Mouse (Mus musculus): ENCODE data around the gene Ralgps2. TPM values are rescaled to one million over a fixed set of nuclear protein-coding genes. Genes with fewer than 3 reads are reported as not detected.

The Ralgps2 gene
- polyA plus RNA-seq, 1 experiment: 7.8 TPM

DNA sequence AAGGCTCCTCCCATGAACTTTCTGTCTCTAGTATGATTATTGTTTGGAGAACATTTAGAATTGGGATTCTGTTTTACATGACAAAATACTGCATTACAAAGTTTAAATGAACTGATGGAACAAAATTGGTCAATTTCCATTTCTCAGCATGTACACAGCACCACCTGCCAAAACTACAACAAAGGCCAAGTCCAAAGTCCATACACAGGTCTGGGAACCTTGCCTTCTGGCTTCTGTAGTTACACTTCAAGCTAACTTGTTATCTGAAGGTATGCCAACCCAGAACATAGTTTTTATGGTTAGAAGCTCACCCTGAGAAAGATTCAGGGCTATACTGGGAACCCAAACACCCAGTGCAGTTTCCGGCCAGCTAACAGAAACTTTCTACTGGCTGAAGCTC, 120.2 kb downstream of the Ralgps2 start:
- H3K4me3 ChIP-seq: no peak overlapping the region
- peaks cover 4% of the 10 kb centered on the region for H3K36me3 ChIP-seq (ENCODE audit: control insufficient read depth, insufficient read depth)
- no peaks in the 10 kb centered on the region for H3K27me3 ChIP-seq (ENCODE audit: control insufficient read depth, insufficient read depth, insufficient read length)
- TF ChIP-seq MYOG (IDR thresholded peaks at IDR 0.05; ENCODE audit: control insufficient read depth in 1 of 3, insufficient read depth in 1 of 3, insufficient read length in 2 of 3, low read depth in 2 of 3) (no peak), POLR2A (IDR thresholded peaks at IDR 0.05; ENCODE audit: insufficient read length, low read depth) (no peak), MYOD1 (IDR thresholded peaks at IDR 0.05; ENCODE audit: control insufficient read depth in 1 of 3, insufficient read length in 2 of 3, low read depth in 2 of 3) (no peak), SRF (IDR thresholded peaks at IDR 0.05; ENCODE audit: control insufficient read depth, insufficient read length, low read depth) (no peak), E2F4 (IDR thresholded peaks at IDR 0.05; ENCODE audit: insufficient read depth) (no peak), USF1 (IDR thresholded peaks at IDR 0.05; ENCODE audit: low read depth) (no peak), MAX (IDR thresholded peaks at IDR 0.05; ENCODE audit: low read depth) (no peak), POLR2AphosphoS2 (IDR thresholded peaks at IDR 0.05; ENCODE audit: insufficient read length, low read depth) (no peak), CEBPB (IDR thresholded peaks at IDR 0.05; ENCODE audit: insufficient read depth, poor library complexity, severe bottlenecking) (no peak), TCF12 (IDR thresholded peaks at IDR 0.05; ENCODE audit: insufficient read depth, poor library complexity, severe bottlenecking) (no peak), REST (IDR thresholded peaks at IDR 0.05; ENCODE audit: insufficient read depth, insufficient read length) (no peak), TCF3 (IDR thresholded peaks at IDR 0.05; ENCODE audit: insufficient read length, low read depth) (no peak)
- no peak overlapping the region for H3ac ChIP-seq (ENCODE audit: control insufficient read depth, insufficient read length)
- H3K4me2 ChIP-seq (ENCODE audit: low read depth): no peak overlapping the region
- H3K79me2 ChIP-seq (ENCODE audit: control insufficient read depth, insufficient read depth): no peaks in the 10 kb centered on the region

DNA sequence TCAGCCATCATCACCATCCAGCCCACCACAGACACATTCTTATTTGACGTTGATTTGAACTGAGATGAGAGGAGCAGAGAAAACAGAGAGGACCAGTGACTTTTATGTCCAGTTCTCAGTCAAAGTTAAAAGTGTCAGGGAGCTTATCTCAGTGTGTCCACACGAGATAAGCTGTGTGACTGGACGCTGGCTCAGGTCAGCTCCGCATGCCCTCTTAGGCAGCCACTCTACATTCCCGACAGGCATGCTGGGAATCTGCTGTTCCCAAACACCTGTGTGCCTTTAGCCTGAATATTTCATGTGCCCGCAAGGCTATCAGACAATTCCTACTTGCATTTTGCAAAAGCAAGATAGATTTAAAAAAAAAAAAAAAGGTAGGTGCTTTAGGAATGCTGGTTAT, 125.9 kb downstream of the Ralgps2 start:
- H3K36me3 ChIP-seq (ENCODE audit: control insufficient read depth, insufficient read depth): peaks cover 4% of the 10 kb centered on the region
- H3K79me2 ChIP-seq (ENCODE audit: control insufficient read depth, insufficient read depth): no peaks in the 10 kb centered on the region
- no peak for TF ChIP-seq SRF (IDR thresholded peaks at IDR 0.05; ENCODE audit: control insufficient read depth, insufficient read length, low read depth)
- TF ChIP-seq POLR2AphosphoS2 (IDR thresholded peaks at IDR 0.05; ENCODE audit: insufficient read length, low read depth): no peak
- no peak for TF ChIP-seq POLR2A (IDR thresholded peaks at IDR 0.05; ENCODE audit: insufficient read length, low read depth)
- no peak for TF ChIP-seq CEBPB (IDR thresholded peaks at IDR 0.05; ENCODE audit: insufficient read depth, poor library complexity, severe bottlenecking)
- TF ChIP-seq MYOG (IDR thresholded peaks at IDR 0.05; ENCODE audit: control insufficient read depth in 1 of 3, insufficient read depth in 1 of 3, insufficient read length in 2 of 3, low read depth in 2 of 3): no peak
- no peak for TF ChIP-seq TCF3 (IDR thresholded peaks at IDR 0.05; ENCODE audit: insufficient read length, low read depth)
- TF ChIP-seq TCF12 (IDR thresholded peaks at IDR 0.05; ENCODE audit: insufficient read depth, poor library complexity, severe bottlenecking): no peak
- no peak for TF ChIP-seq USF1 (IDR thresholded peaks at IDR 0.05; ENCODE audit: low read depth)
- no peak for TF ChIP-seq E2F4 (IDR thresholded peaks at IDR 0.05; ENCODE audit: insufficient read depth)
- no peak for TF ChIP-seq REST (IDR thresholded peaks at IDR 0.05; ENCODE audit: insufficient read depth, insufficient read length)
- no peak for TF ChIP-seq MAX (IDR thresholded peaks at IDR 0.05; ENCODE audit: low read depth)
- TF ChIP-seq MYOD1 (IDR thresholded peaks at IDR 0.05; ENCODE audit: control insufficient read depth in 1 of 3, insufficient read length in 2 of 3, low read depth in 2 of 3): no peak
- H3K4me2 ChIP-seq (ENCODE audit: low read depth): no peak overlapping the region
- no peak overlapping the region for H3K4me3 ChIP-seq
- no peaks in the 10 kb centered on the region for H3K27me3 ChIP-seq (ENCODE audit: control insufficient read depth, insufficient read depth, insufficient read length)
- no peak overlapping the region for H3ac ChIP-seq (ENCODE audit: control insufficient read depth, insufficient read length)

DNA sequence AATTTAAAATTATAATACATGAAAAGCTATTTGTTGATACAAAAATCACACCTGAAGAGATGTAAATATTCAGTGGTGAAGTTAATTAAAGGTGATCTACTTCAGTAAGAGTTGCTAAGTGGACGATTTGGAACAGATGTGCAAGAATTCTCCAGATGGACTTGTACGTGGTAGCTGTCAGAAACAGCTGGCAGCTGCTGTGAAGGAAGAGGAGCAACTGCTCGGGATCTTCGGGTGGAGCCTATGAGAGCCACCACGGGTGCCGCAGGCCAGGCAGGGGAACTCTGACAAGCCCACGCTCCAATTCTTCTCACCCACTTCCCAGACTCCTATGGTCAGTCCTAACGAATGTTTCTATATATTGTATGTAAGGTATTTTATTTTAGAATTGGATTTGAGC, 126.7 kb downstream of the Ralgps2 start:
- TF ChIP-seq MYOG (IDR thresholded peaks at IDR 0.05; ENCODE audit: control insufficient read depth in 1 of 3, insufficient read depth in 1 of 3, insufficient read length in 2 of 3, low read depth in 2 of 3): no peak
- TF ChIP-seq MAX (IDR thresholded peaks at IDR 0.05; ENCODE audit: low read depth): no peak
- no peak for TF ChIP-seq REST (IDR thresholded peaks at IDR 0.05; ENCODE audit: insufficient read depth, insufficient read length)
- peak in 1 of 3 experiments; percentile 21 for TF ChIP-seq MYOD1 (IDR thresholded peaks at IDR 0.05; ENCODE audit: control insufficient read depth in 1 of 3, insufficient read length in 2 of 3, low read depth in 2 of 3)
- Histone ChIP-seq H3K27me3 (ENCODE audit: control insufficient read depth, insufficient read depth, insufficient read length) (no peaks in the 10 kb centered on the region), H3K79me2 (ENCODE audit: control insufficient read depth, insufficient read depth) (no peaks in the 10 kb centered on the region), H3K4me2 (ENCODE audit: low read depth) (no peak overlapping the region), H3ac (ENCODE audit: control insufficient read depth, insufficient read length) (no peak overlapping the region), H3K4me3 (no peak overlapping the region), H3K36me3 (ENCODE audit: control insufficient read depth, insufficient read depth) (peaks cover 4% of the 10 kb centered on the region)

DNA sequence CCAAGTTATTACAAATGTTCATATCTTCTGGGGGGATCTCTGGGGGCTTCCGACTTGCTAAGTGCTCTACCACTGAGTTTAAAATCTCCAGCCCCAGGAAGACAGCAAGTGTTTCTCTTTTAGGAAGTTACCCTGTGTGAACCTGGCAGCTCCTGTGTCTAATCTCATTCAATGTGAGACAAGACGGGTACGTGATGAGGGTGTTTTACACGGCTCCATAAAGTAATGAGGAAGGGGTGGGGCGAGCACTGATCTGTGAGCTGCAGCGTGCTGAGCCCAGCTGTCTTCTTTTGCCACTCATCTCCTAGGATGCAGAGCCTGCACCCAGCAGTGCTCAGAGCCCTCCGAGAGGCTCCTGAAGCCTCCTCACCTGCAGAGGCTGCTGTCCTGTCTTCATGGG, 127.5 kb downstream of the Ralgps2 start:
- Histone ChIP-seq H3K4me2 (ENCODE audit: low read depth) (no peak overlapping the region), H3K36me3 (ENCODE audit: control insufficient read depth, insufficient read depth) (no peaks in the 10 kb centered on the region), H3K27me3 (ENCODE audit: control insufficient read depth, insufficient read depth, insufficient read length) (no peaks in the 10 kb centered on the region), H3K4me3 (no peak overlapping the region), H3K79me2 (ENCODE audit: control insufficient read depth, insufficient read depth) (no peaks in the 10 kb centered on the region), H3ac (ENCODE audit: control insufficient read depth, insufficient read length) (no peak overlapping the region)
- no peak for TF ChIP-seq TCF3 (IDR thresholded peaks at IDR 0.05; ENCODE audit: insufficient read length, low read depth)
- no peak for TF ChIP-seq CEBPB (IDR thresholded peaks at IDR 0.05; ENCODE audit: insufficient read depth, poor library complexity, severe bottlenecking)
- no peak for TF ChIP-seq MYOG (IDR thresholded peaks at IDR 0.05; ENCODE audit: control insufficient read depth in 1 of 3, insufficient read depth in 1 of 3, insufficient read length in 2 of 3, low read depth in 2 of 3)
- TF ChIP-seq E2F4 (IDR thresholded peaks at IDR 0.05; ENCODE audit: insufficient read depth): no peak
- no peak for TF ChIP-seq TCF12 (IDR thresholded peaks at IDR 0.05; ENCODE audit: insufficient read depth, poor library complexity, severe bottlenecking)
- TF ChIP-seq USF1 (IDR thresholded peaks at IDR 0.05; ENCODE audit: low read depth): no peak
- TF ChIP-seq POLR2AphosphoS2 (IDR thresholded peaks at IDR 0.05; ENCODE audit: insufficient read length, low read depth): no peak
- TF ChIP-seq REST (IDR thresholded peaks at IDR 0.05; ENCODE audit: insufficient read depth, insufficient read length): no peak
- no peak for TF ChIP-seq MAX (IDR thresholded peaks at IDR 0.05; ENCODE audit: low read depth)
- TF ChIP-seq POLR2A (IDR thresholded peaks at IDR 0.05; ENCODE audit: insufficient read length, low read depth): no peak
- TF ChIP-seq MYOD1 (IDR thresholded peaks at IDR 0.05; ENCODE audit: control insufficient read depth in 1 of 3, insufficient read length in 2 of 3, low read depth in 2 of 3): no peak
- TF ChIP-seq SRF (IDR thresholded peaks at IDR 0.05; ENCODE audit: control insufficient read depth, insufficient read length, low read depth): no peak

DNA sequence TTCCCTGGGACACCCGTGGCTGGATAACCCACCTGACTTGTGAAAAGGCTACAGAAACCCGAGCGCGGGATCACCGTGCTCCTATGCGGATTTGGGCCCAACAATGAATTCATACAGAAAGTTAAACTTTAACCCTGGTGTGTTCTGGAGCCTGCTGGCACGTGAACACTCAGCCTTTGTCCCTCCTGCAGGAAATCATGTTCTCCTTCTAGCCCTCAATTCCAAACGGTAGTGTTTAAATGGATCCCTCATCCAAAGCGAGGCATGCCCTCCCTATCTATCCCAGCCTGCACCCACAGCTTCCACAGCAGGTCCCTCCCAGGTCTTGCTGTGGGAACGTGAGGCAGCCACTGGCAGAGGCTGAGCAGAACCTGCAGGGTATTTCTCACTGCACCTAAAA, 131.1 kb downstream of the Ralgps2 start:
- H3K27me3 ChIP-seq (ENCODE audit: control insufficient read depth, insufficient read depth, insufficient read length): no peaks in the 10 kb centered on the region
- H3ac ChIP-seq (ENCODE audit: control insufficient read depth, insufficient read length): no peak overlapping the region
- no peak overlapping the region for H3K4me3 ChIP-seq
- no peaks in the 10 kb centered on the region for H3K36me3 ChIP-seq (ENCODE audit: control insufficient read depth, insufficient read depth)
- H3K79me2 ChIP-seq (ENCODE audit: control insufficient read depth, insufficient read depth): no peaks in the 10 kb centered on the region
- H3K4me2 ChIP-seq (ENCODE audit: low read depth): no peak overlapping the region
- no peak for TF ChIP-seq CEBPB (IDR thresholded peaks at IDR 0.05; ENCODE audit: insufficient read depth, poor library complexity, severe bottlenecking)
- no peak for TF ChIP-seq TCF3 (IDR thresholded peaks at IDR 0.05; ENCODE audit: insufficient read length, low read depth)
- no peak for TF ChIP-seq TCF12 (IDR thresholded peaks at IDR 0.05; ENCODE audit: insufficient read depth, poor library complexity, severe bottlenecking)
- TF ChIP-seq POLR2AphosphoS2 (IDR thresholded peaks at IDR 0.05; ENCODE audit: insufficient read length, low read depth): no peak
- TF ChIP-seq SRF (IDR thresholded peaks at IDR 0.05; ENCODE audit: control insufficient read depth, insufficient read length, low read depth): no peak
- TF ChIP-seq MAX (IDR thresholded peaks at IDR 0.05; ENCODE audit: low read depth): no peak
- no peak for TF ChIP-seq MYOG (IDR thresholded peaks at IDR 0.05; ENCODE audit: control insufficient read depth in 1 of 3, insufficient read depth in 1 of 3, insufficient read length in 2 of 3, low read depth in 2 of 3)
- TF ChIP-seq MYOD1 (IDR thresholded peaks at IDR 0.05; ENCODE audit: control insufficient read depth in 1 of 3, insufficient read length in 2 of 3, low read depth in 2 of 3): no peak
- TF ChIP-seq REST (IDR thresholded peaks at IDR 0.05; ENCODE audit: insufficient read depth, insufficient read length): no peak
- TF ChIP-seq USF1 (IDR thresholded peaks at IDR 0.05; ENCODE audit: low read depth): no peak
- TF ChIP-seq E2F4 (IDR thresholded peaks at IDR 0.05; ENCODE audit: insufficient read depth): no peak
- TF ChIP-seq POLR2A (IDR thresholded peaks at IDR 0.05; ENCODE audit: insufficient read length, low read depth): no peak
